Mouse (Mus musculus) embryonic facial prominence, embryonic 12.5 days (tissue): Measurements from ENCODE around the gene Wnt9a. TPM values are rescaled to one million over a fixed set of nuclear protein-coding genes. Genes with fewer than 3 reads are reported as not detected.

ENCODE experiments used
- ATAC-seq: fragments of 200-750 bp; cut with Nextera tagmentation; 2 replicates; pipeline ENCODE4 v1.8.0; 2017; ENCODE audit not compliant: insufficient number of reproducible peaks, insufficient read depth, low FRiP score, low TSS enrichment
- H3K27ac ChIP-seq: fragments of 300-500 bp; sonication (generic); 2 replicates; pipeline ENCODE4 v1.5.1; 2016; ENCODE audit warnings: mild to moderate bottlenecking
- H3K27me3 ChIP-seq: fragments of 300-500 bp; sonication (generic); 2 replicates; pipeline ENCODE4 v1.6.1; 2016; ENCODE audit warnings: mild to moderate bottlenecking, moderate library complexity
- H3K36me3 ChIP-seq: fragments of 300-500 bp; sonication (generic); 2 replicates; pipeline ENCODE4 v1.6.1; 2016; ENCODE audit warnings: mild to moderate bottlenecking
- H3K4me1 ChIP-seq: fragments of 300-500 bp; sonication (generic); 2 replicates; pipeline ENCODE4 v1.6.1; 2016
- H3K4me2 ChIP-seq: fragments of 300-500 bp; sonication (generic); replicated peaks from 2 replicates; pipeline ENCODE4 v1.6.1; 2016; ENCODE audit warnings: mild to moderate bottlenecking, moderate library complexity
- H3K4me3 ChIP-seq: fragments of 300-500 bp; sonication (generic); 2 replicates; pipeline ENCODE4 v1.5.1; 2016; ENCODE audit warnings: mild to moderate bottlenecking
- H3K9ac ChIP-seq: fragments of 300-500 bp; sonication (generic); 2 replicates; pipeline ENCODE4 v1.6.1; 2016; ENCODE audit warnings: mild to moderate bottlenecking, moderate library complexity
- H3K9me3 ChIP-seq: fragments of 300-500 bp; sonication (generic); 2 replicates; pipeline ENCODE4 v1.6.1; 2016; ENCODE audit warnings: mild to moderate bottlenecking, moderate library complexity
- WGBS: fragments of 180-500 bp; shearing (Covaris S2); methylation state at CpG from one replicate; pipeline ENCODE4 v1.1.7; 2016; 5-methylcytosine and 5-hydroxymethylcytosine counted together
- microRNA-seq: library from miRNA; unstranded; fragments of <30 nt; microRNA quantifications from one replicate; pipeline ENCODE4, GENCODE M21; 2017
- polyA plus RNA-seq: library from polyadenylated mRNA; unstranded; fragments of >200 nt; fragmentation: Nextera tagmentation; extraction: Ambion mirVana; gene quantifications from 2 replicates; pipeline ENCODE4 v1.2.1, GENCODE M21; 2016

Wnt9a gene
- polyA plus RNA-seq, 1 experiment from 2014 or later, result 5.9 TPM

DNA sequence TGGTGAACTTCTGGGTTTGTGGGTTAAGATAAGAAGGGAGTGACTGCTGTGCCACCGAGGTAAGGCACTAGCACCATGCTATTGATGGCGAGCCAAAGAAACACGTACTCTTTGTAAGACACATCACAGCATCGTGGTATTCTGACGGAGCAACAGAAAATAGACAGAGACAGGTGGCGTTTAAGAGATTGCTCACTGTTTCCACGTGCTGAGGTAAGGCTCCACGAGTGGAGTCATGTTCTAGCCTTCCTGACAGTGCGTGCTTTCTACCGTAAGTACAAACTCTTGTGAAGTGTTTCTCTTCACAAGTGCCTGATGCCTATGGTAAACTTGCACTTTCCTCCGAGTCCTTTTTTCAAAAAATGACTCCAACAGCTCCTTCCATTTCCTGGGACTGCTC lies 63.1 kb downstream of the Wnt9a start:
- H3K4me1 ChIP-seq, result peaks cover 15% of the 10 kb centered on the region
- no peaks in the 10 kb centered on the region for H3K9me3 ChIP-seq
- ATAC-seq, result no peak
- H3K4me2 ChIP-seq, result no peak overlapping the region
- no peaks in the 10 kb centered on the region for H3K36me3 ChIP-seq
- no peaks in the 10 kb centered on the region for H3K27me3 ChIP-seq
- no peak overlapping the region for H3K4me3 ChIP-seq
- 74% methylated on average over 11 of the region's 11 CpGs for WGBS
- no peak overlapping the region for H3K27ac ChIP-seq
- H3K9ac ChIP-seq, result no peak overlapping the region

DNA sequence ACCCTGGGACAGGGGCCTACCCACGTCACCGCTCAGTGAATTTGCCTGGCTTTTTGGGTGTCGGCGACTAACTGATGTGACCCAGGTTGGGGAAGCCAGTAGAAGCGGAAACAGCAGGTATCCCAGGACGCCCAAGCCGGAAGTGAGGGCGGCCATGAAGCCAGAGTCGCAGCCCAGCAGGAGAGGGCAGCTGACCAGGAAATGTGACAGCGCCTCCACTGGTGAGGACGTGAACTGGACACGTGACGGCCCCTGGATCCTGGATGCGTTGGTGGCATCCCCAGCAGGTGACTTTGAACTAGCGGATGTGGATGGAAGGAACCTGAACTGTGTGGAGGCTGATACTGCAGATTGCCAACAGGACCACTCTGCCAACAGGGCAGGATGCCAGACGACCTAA lies 68.7 kb downstream of the Wnt9a start, which contains the start of gene Prss38:
Prss38 (minus strand) TSS at position 183 of the 400 bp plus-strand sequence.
- Histone ChIP-seq H3K9ac (no peak within 1 kb of the TSS), H3K36me3 (no peaks in the 10 kb centered on the region), H3K4me2 (no peak within 1 kb of the TSS), H3K4me3 (no peak within 1 kb of the TSS), H3K27ac (no peak within 1 kb of the TSS), H3K9me3 (no peaks in the 10 kb centered on the region), H3K27me3 (no peaks in the 10 kb centered on the region), H3K4me1 (no peaks in the 10 kb centered on the region; the same call in 1 of the 2 replicates)
- 76% methylated on average over 16 of the region's 16 CpGs for WGBS
- ATAC-seq, result no peak

DNA sequence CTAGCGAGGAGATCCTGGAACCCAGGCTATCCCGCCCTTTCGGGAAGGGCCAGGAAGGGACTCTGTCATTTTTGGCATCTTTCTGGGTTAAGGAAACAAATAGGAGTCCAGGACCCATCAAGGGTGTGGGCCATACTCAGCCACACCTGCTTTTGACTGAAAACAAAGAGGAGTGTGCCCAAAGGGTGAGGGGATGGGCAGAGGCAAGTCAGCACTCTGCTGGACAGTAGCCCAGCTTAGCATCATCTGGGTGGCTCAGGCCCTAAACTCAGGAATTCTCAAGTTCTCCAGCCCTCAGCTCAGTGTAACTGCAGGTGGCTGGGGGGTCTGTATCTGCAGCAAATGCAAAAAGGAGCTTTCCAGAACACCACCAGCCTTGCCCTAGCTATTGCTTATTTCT lies 71.3 kb downstream of the Wnt9a start:
- Histone ChIP-seq H3K9ac (no peak overlapping the region), H3K9me3 (no peaks in the 10 kb centered on the region), H3K27ac (no peak overlapping the region), H3K36me3 (no peaks in the 10 kb centered on the region), H3K4me1 (no peaks in the 10 kb centered on the region), H3K4me3 (no peak overlapping the region), H3K4me2 (no peak overlapping the region), H3K27me3 (no peaks in the 10 kb centered on the region)
- no peak for ATAC-seq
- 76% methylated on average over 3 of the region's 3 CpGs for WGBS

DNA sequence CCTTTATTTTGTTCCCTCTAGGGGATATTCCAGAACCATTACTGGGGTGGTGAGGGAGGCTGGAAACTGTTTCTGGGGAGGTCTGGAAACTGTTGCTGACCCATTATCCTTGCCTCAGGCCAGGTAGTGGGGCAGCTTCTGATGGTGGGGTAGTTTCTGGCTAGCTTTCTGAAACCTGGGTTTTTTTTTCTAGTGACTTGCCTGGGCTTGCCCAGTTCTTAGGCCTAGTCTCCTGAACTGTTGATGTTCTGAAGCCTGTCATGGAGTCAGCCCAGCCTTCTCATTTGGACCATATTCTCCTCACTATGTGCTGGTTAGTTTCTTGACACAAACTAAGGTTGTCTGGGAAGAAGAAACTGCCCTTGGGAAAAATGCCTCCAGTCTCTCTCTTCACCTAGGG lies 72.8 kb downstream of the Wnt9a start:
- Histone ChIP-seq H3K4me3 (no peak overlapping the region), H3K9me3 (no peaks in the 10 kb centered on the region), H3K9ac (no peak overlapping the region), H3K36me3 (no peaks in the 10 kb centered on the region), H3K27ac (no peak overlapping the region), H3K27me3 (no peaks in the 10 kb centered on the region), H3K4me1 (peaks cover 9% of the 10 kb centered on the region), H3K4me2 (no peak overlapping the region)
- no peak for ATAC-seq

Small RNA genes lying within 50 kb of the gene (microRNA-seq; reads per million reads assigned to microRNA genes)
- not detected for gene Gm24756

Other genes starting within 250 kb of the Wnt9a start
- gene Obscn, start 170.5 kb upstream of the Wnt9a start, polyA plus RNA-seq, result 0.28 and 0.69 TPM in 2 replicates
- 3.8 TPM in 2 replicates for gene Iba57, start 143.2 kb upstream of the Wnt9a start, polyA plus RNA-seq
- gene Gjc2, start 123.7 kb upstream of the Wnt9a start, polyA plus RNA-seq, result 0.50 and 1.00 TPM in 2 replicates
- gene Guk1, start 114.7 kb upstream of the Wnt9a start, polyA plus RNA-seq, result 124 and 125 TPM in 2 replicates
- gene Mrpl55, start 104.4 kb upstream of the Wnt9a start, polyA plus RNA-seq, result 90.9 and 98.5 TPM in 2 replicates
- 36.2 and 40.5 TPM in 2 replicates for gene 2310033P09Rik, start 98.6 kb upstream of the Wnt9a start, polyA plus RNA-seq
- 637 TPM in 2 replicates for gene Arf1, start 78.7 kb upstream of the Wnt9a start, polyA plus RNA-seq
- gene Wnt3a, start 16.2 kb upstream of the Wnt9a start, polyA plus RNA-seq, result 1.8 and 2.6 TPM in 2 replicates
- gene Prss38, start 68.7 kb downstream of the Wnt9a start, polyA plus RNA-seq, result not detected in 2 replicates
- 18.8 and 19.3 TPM in 2 replicates for gene Jmjd4, start 143.1 kb downstream of the Wnt9a start, polyA plus RNA-seq
- gene Snap47, start 144.3 kb downstream of the Wnt9a start, polyA plus RNA-seq, result 157 and 169 TPM in 2 replicates
- 8.7 and 10.1 TPM in 2 replicates for gene Zfp867, start 165.5 kb downstream of the Wnt9a start, polyA plus RNA-seq
- 28.3 and 29.9 TPM in 2 replicates for gene Zkscan17, start 219.8 kb downstream of the Wnt9a start, polyA plus RNA-seq
- gene Nlrp3, start 234.6 kb downstream of the Wnt9a start, polyA plus RNA-seq, result 0.08 and 0.25 TPM in 2 replicates